Mouse (Mus musculus) G1E (cell line): ENCODE data around the gene Cubn. TPM values are rescaled to one million over a fixed set of nuclear protein-coding genes. Genes with fewer than 3 reads are reported as not detected.

Source experiments
- ATAC-seq: 2 replicates; pipeline ENCODE4 v1.8.0; 2016; ENCODE audit warnings: mild to moderate bottlenecking; ENCODE audit not compliant: insufficient number of reproducible peaks, poor library complexity, low FRiP score, severe bottlenecking; ENCODE audit errors: extremely low read depth
- DNase-seq: peaks from one replicate; pipeline ENCODE4 v3.0.0; 2012; ENCODE audit warnings: low spot score
- H3K27me3 ChIP-seq: 2 replicates; pipeline ENCODE4 v1.6.1; 2012; ENCODE audit warnings: mild to moderate bottlenecking, low read length, inconsistent platforms; ENCODE audit not compliant: insufficient read depth
- H3K36me3 ChIP-seq: replicated peaks from 2 replicates; pipeline ENCODE3; 2012; ENCODE audit warnings: mild to moderate bottlenecking, inconsistent platforms
- H3K4me1 ChIP-seq: 2 replicates; pipeline ENCODE4 v1.6.1; 2012; ENCODE audit warnings: low read depth, low read length, inconsistent platforms, mixed read lengths; ENCODE audit not compliant: insufficient read depth
- H3K4me3 ChIP-seq: 2 replicates; pipeline ENCODE4 v1.5.1; 2012; ENCODE audit warnings: low read depth, mild to moderate bottlenecking, inconsistent platforms, low read length, moderate library complexity, mixed read lengths
- H3K9me3 ChIP-seq: replicated peaks from 2 replicates; pipeline ENCODE4 v1.6.1; 2012; ENCODE audit warnings: inconsistent platforms
- CTCF ChIP-seq: IDR thresholded peaks from 2 replicates; pipeline ENCODE4 v1.5.1; 2012; ENCODE audit warnings: low read depth, low read length, inconsistent platforms, mixed read lengths
- GATA1 ChIP-seq: IDR thresholded peaks from 2 replicates; pipeline ENCODE4 v1.6.1; 2012; ENCODE audit warnings: borderline replicate concordance, low read length, inconsistent platforms, mixed read lengths
- GATA2 ChIP-seq: IDR thresholded peaks from 2 replicates; pipeline ENCODE4 v1.6.1; 2012; ENCODE audit warnings: low read depth, low read length, inconsistent platforms, borderline replicate concordance
- POLR2AphosphoS5 ChIP-seq: IDR thresholded peaks from 2 replicates; pipeline ENCODE4 v1.6.1; 2012; ENCODE audit warnings: low read depth, low read length, inconsistent platforms; ENCODE audit not compliant: insufficient replicate concordance
- TAL1 ChIP-seq: conservative IDR thresholded peaks from 2 replicates; pipeline ENCODE4 v1.6.1; 2012; ENCODE audit warnings: low read depth, low read length, inconsistent platforms, mixed read lengths
- polyA plus RNA-seq: library from polyadenylated mRNA; stranded (reverse); fragments of >175 nt; gene quantifications from 2 replicates; pipeline ENCODE4 v1.2.3, GENCODE M21; 2012
- total RNA-seq, 2 experiments: library from RNA; stranded (forward) in 1 of 2; stranded (reverse) in 1 of 2; fragments of 200-1000 nt in 1 of 2; fragments of >200 nt in 1 of 2; fragmentation: Nextera tagmentation in 1 of 2; gene quantifications; 2 replicates each; pipeline ENCODE4 v1.2.3; 2014 to 2017

Cubn gene
- total and polyA plus RNA-seq, 3 experiments, result 0.16 TPM; not detected in 2

GRCm38 (mm10) chr2:13492927-13493326 is 1.3 kb upstream of the Cubn start:
- Histone ChIP-seq H3K9me3 (no peaks in the 10 kb centered on the region), H3K36me3 (no peaks in the 10 kb centered on the region), H3K27me3 (peaks cover 11% of the 10 kb centered on the region), H3K4me1 (peaks cover 5% of the 10 kb centered on the region), H3K4me3 (no peak overlapping the region)
- DNase-seq (no peak), ATAC-seq (no peak)
- TF ChIP-seq GATA1 (no peak), CTCF (no peak), TAL1 (no peak), GATA2 (no peak), POLR2AphosphoS5 (no peak)

GRCm38 (mm10) chr2:13490480-13490879 is 1.1 kb downstream of the Cubn start:
- no peak for DNase-seq
- Histone ChIP-seq H3K4me3 (no peak overlapping the region), H3K36me3 (no peaks in the 10 kb centered on the region), H3K9me3 (no peaks in the 10 kb centered on the region), H3K4me1 (peaks cover 8% of the 10 kb centered on the region), H3K27me3 (peaks cover 23% of the 10 kb centered on the region)
- no peak for ATAC-seq
- TF ChIP-seq CTCF (no peak), TAL1 (no peak), GATA1 (no peak), GATA2 (no peak), POLR2AphosphoS5 (no peak)

- no peak for TF ChIP-seq GATA1
- TF ChIP-seq CTCF, result no peak
- no peak for TF ChIP-seq POLR2AphosphoS5
- no peak for TF ChIP-seq TAL1
- TF ChIP-seq GATA2, result no peak
- DNase-seq, result no peak
- H3K4me1 ChIP-seq, result peaks cover 8% of the 10 kb centered on the region
- no peak overlapping the region for H3K4me3 ChIP-seq
- no peaks in the 10 kb centered on the region for H3K36me3 ChIP-seq
- no peaks in the 10 kb centered on the region for H3K9me3 ChIP-seq
- ATAC-seq, result no peak
- peaks cover 23% of the 10 kb centered on the region for H3K27me3 ChIP-seq
These were observed 5.1 kb downstream of the Cubn start for GRCm38 (mm10) chr2:13486470-13486869.

GRCm38 (mm10) chr2:13484566-13484965 is 7.0 kb downstream of the Cubn start:
- Histone ChIP-seq H3K4me3 (no peak overlapping the region), H3K27me3 (peaks cover 22% of the 10 kb centered on the region), H3K9me3 (no peaks in the 10 kb centered on the region), H3K36me3 (no peaks in the 10 kb centered on the region), H3K4me1 (peaks cover 7% of the 10 kb centered on the region)
- no peak for DNase-seq
- ATAC-seq, result no peak
- TF ChIP-seq TAL1 (no peak), POLR2AphosphoS5 (no peak), CTCF (no peak), GATA1 (no peak), GATA2 (no peak)

- no peaks in the 10 kb centered on the region for H3K4me1 ChIP-seq
- TF ChIP-seq CTCF (no peak), TAL1 (no peak), GATA2 (no peak), POLR2AphosphoS5 (no peak), GATA1 (no peak)
- ATAC-seq, result no peak
- H3K9me3 ChIP-seq, result no peaks in the 10 kb centered on the region
- DNase-seq, result no peak
- H3K4me3 ChIP-seq, result no peak overlapping the region
- peaks cover 23% of the 10 kb centered on the region for H3K27me3 ChIP-seq
- no peaks in the 10 kb centered on the region for H3K36me3 ChIP-seq
These were observed 10.9 kb downstream of the Cubn start for GRCm38 (mm10) chr2:13480744-13481143.

GRCm38 (mm10) chr2:13479165-13479564 is 12.4 kb downstream of the Cubn start:
- DNase-seq (no peak), ATAC-seq (no peak)
- no peak for TF ChIP-seq CTCF
- TF ChIP-seq TAL1, result no peak
- TF ChIP-seq POLR2AphosphoS5, result no peak
- TF ChIP-seq GATA2, result no peak
- no peak for TF ChIP-seq GATA1
- H3K9me3 ChIP-seq, result no peaks in the 10 kb centered on the region
- peaks cover 23% of the 10 kb centered on the region for H3K27me3 ChIP-seq
- no peak overlapping the region for H3K4me3 ChIP-seq
- no peaks in the 10 kb centered on the region for H3K4me1 ChIP-seq
- H3K36me3 ChIP-seq, result no peaks in the 10 kb centered on the region

- Histone ChIP-seq H3K4me3 (no peak overlapping the region), H3K27me3 (peaks cover 9% of the 10 kb centered on the region), H3K36me3 (no peaks in the 10 kb centered on the region), H3K4me1 (no peaks in the 10 kb centered on the region), H3K9me3 (no peaks in the 10 kb centered on the region)
- ATAC-seq, result no peak
- TF ChIP-seq POLR2AphosphoS5, result no peak
- no peak for TF ChIP-seq TAL1
- TF ChIP-seq GATA2, result no peak
- TF ChIP-seq GATA1, result no peak
- TF ChIP-seq CTCF, result no peak
- DNase-seq, result no peak
These were observed 21.5 kb downstream of the Cubn start for GRCm38 (mm10) chr2:13470108-13470507.
